Mouse (Mus musculus) gastrocnemius, postnatal 36 days (tissue): ENCODE measurements at regions not wholly inside any gene's neighbourhood (a gene's known extent, or its start where the extent isn't known, plus 50 kb on each side); places are given as distances from the start of the nearest gene placed in this dataset.

Experiments used
- DNase-seq, 2 experiments: peaks; one replicate each; pipeline ENCODE4 v3.0.0; 2022
- intact Hi-C: fragments of 180-260 bp; cut with DNase I; formaldehyde crosslinking; loops from one replicate; pipeline ENCODE4 v1.15.1; 2025

DNA sequence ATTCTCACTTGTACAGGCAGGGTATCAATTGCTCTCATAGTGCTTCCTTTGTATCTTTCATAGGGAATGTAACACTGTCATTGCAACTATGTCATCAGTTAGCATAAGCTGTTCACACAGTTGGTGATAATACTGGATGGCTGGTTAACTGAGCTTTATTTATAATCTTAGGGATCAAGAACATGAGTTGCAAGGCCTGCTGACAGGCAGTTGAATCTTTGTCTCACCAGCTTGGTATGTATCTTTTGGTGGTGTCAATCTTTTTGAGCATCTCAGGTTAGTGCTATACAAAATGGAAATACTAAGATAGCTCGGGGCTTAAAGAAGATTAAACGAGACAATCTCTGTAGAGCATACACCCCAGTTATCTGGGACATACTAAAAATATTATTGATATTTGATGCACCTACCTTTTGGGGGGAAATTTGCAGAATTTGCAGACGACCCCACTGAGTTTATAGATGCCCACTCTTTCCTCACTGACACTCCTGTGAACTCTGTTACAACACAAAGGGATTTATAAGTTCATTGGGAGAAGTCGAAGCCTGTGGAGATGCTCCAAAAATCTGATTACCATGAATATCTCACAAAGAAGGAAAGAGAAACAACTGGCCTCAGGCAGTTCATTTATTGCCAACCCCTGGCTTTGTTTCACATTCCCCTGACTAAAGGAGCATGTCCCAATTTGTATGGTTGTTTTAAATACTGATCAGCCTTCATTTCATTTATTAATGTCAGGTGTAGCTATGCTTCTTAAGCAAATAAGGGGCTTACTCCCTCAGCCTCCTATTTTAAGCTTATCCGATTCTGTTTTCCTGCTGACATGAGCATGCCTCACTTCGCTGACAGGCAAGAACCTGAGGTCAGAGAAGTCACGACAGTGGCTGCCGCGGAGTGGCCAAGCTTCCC lies 193.5 kb downstream of the Fndc1 start:
- peak in 1 of 2 experiments; percentile 23 for DNase-seq
- intact Hi-C loops, result no loop called here

DNA sequence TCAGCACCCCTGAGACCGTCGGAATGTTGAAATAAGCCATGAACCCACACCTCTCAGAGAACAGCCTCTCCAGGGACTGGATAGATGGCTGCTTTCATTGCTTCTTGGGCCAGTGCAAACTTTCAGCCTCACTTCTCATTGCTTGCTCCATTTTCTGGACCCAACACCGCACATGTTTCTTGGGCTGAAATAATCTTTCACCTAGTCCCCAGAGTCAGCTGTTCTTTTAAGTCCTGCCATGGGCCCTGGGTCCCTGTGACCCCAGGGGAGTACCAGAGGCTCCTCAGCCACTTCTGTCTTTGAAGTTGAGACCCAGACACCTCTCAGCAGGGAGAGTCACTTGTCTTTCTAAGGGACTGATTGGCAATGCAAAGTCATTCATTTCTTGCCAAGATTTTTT lies 201.4 kb downstream of the Fndc1 start:
- intact Hi-C loops, result no loop called here
- DNase-seq, result peak; percentile 40 to 57

- intact Hi-C loops, result no loop called here
- no peak for DNase-seq
Observed at GRCm38 (mm10) chr17:7623392-7623791, 203.7 kb downstream of the Fndc1 start.

GRCm38 (mm10) chr17:7621262-7621661 lies 205.8 kb downstream of the Fndc1 start:
- intact Hi-C loops, result no loop called here

DNA sequence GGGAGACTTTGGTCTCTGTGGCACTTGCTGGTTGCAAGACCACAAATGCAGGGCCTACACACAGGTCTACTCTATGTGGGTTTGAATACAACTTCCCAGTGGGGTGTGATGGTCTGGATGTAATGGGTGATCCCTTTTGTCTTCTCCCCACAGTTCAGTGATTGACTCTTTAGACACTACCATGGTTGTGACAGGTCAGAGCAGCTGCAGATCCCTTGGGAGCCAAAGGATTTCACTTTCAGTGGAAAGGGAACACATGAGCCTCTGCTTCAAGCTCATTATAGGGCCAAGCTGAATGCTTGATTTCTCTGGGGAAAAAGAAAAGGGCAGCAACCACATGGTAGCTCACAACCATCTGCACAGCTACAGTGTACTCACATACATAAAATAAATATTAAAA lies 206.9 kb downstream of the Fndc1 start:
- DNase-seq, result no peak
- intact Hi-C loops, result no loop called here

More at GRCm38 (mm10) chr17:7621262-7621661, 205.8 kb downstream of the Fndc1 start:
- peak; percentile 26 to 30 for DNase-seq

- intact Hi-C loops, result no loop called here
Observed at GRCm38 (mm10) chr17:7619641-7620040, 207.5 kb downstream of the Fndc1 start.

DNA sequence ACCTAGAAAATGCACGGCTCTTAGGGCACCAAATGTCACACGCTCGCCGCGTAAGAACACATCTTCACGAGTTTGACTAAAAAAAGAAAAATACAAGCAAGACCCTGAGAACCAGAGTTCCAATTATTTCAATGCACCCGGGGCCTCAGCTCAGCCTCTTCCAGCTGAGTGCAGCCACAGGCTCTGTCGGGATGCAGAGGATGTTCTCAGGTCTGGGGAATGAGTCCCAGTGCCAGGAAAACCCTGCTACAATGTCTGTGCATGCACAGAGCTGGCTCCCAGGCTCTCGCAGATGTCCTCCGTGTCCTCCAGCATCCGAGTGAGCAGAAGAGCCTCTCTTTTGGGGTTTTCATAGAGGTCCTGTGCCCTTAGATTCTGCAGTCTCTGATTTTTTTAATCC lies 219.1 kb downstream of the Fndc1 start:
- peak in 1 of 2 experiments; percentile 23 for DNase-seq
- intact Hi-C loops, result loop anchor here (5.0 kb wide), 1 partner anchor 199 kb away; no protein-coding TSS in a partner anchor

More at GRCm38 (mm10) chr17:7619641-7620040, 207.5 kb downstream of the Fndc1 start:
- peak in 1 of 2 experiments; percentile 54 for DNase-seq

DNA sequence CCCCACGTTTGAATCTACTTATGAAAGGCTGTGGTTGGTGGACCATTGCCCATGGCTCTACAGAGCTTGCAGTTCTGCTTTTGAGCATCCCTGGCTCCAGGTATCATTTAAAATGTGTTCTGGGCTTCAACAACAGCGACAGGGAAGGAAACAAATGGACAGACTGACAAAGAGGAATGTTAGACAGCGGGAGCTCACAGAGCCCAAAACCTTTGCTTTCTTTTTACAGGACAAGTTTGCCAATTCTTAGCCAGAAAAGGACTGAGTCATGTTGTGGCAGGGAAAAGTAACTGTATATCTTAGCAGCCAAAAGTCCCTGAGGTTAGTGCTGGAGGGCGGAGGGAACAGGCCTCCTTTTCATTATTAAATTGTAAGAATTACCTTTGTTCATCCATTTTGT lies 219.7 kb downstream of the Fndc1 start:
- DNase-seq, result no peak
- intact Hi-C loops, result loop anchor here (5.0 kb wide), 1 partner anchor 200 kb away; no protein-coding TSS in a partner anchor

GRCm38 (mm10) chr17:7604813-7605504 lies 219.7 kb upstream of the Unc93a2 start:
- no peak for DNase-seq
- intact Hi-C loops, result loop anchor here (5.0 kb wide), 1 partner anchor 202 kb away; no protein-coding TSS in a partner anchor

DNA sequence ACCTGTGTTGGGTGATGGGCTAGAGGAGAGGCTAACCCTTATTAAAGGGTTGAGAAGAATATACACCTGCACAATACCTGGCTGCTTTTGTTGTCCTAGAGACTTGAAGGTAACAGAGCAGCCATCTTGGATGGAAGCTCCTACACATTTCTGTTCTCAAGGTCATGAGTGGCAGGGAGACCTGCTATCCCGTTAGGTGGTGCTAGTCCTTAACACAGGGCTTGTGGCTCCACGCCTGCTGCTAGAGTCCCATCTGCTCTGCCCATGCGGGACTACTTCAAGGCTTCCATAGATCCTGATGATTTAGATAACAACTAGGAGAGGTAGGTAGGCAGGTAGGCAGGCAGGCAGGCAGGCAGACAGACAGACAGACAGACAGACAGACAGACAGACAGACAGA lies 218.8 kb upstream of the Unc93a2 start:
- intact Hi-C loops, result no loop called here

DNA sequence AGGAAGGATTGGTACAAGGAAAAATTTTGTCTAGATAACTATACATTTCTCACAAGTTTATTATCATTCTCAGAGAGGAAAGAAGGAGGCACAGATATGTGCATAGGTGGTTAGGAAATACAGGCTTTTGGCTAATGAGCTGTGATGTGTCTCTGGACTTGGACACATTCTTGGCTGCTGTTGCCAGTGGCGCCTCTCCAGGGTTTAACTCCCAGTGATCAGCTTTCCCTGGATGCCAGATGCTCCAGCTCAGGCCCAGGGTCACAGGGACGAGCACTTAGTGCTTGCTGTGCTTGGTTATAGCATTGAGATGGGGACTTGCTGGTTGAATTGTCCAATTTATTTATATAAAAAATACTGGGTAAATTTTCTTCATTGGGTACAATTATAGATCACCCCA lies 215.3 kb upstream of the Unc93a2 start:
- peak; percentile 70 to 73 for DNase-seq
- intact Hi-C loops, result no loop called here

More for the DNA sequence above, 218.8 kb upstream of the Unc93a2 start:
- DNase-seq, result no peak

DNA sequence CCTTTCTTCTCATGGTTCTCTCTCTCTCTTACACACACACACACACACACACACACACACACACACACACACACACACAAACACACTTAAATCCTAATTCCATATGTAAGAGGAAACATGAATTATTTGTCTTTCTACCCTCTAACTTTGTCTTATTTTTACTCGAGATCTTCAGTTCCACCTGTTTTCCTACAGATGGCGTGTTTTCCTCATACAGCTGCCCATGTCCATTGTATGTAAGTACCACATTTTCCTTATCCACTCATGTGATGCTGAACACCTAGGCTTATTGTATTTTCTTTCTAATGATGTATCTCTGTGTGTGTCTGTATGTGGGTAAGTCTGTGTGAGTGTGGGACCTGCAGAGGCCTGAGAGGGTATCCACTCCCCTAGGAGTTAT lies 212.2 kb upstream of the Unc93a2 start:
- intact Hi-C loops, result no loop called here
- no peak for DNase-seq

- intact Hi-C loops, result loop anchor here (2.0 kb wide), 1 partner anchor 226 kb away; no protein-coding TSS in a partner anchor
Observed at GRCm38 (mm10) chr17:7594801-7595200, 209.5 kb upstream of the Unc93a2 start.

DNA sequence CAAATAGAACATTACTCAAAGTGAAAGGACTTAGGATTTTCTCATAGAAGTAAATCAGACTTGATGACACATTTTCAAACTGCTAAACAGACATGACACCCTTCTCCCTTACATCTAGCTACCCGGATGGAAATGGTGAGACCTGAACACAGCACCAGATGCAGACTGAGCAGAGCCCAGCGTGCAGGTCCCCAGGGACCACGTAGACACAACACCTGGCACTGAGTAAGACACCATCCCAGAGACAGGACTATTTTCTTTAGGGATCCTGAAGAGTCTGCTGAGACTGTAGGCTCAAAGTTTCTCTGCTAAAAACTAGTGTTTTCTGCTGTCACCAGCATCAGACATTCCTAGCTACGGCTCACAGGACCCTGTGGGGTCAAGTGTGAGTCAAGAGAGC lies 207.2 kb upstream of the Unc93a2 start:
- intact Hi-C loops, result no loop called here
- DNase-seq, result no peak

More at GRCm38 (mm10) chr17:7594801-7595200, 209.5 kb upstream of the Unc93a2 start:
- DNase-seq, result no peak

- intact Hi-C loops, result no loop called here
- no peak for DNase-seq
Observed at GRCm38 (mm10) chr17:7582866-7583398, 197.7 kb upstream of the Unc93a2 start.

DNA sequence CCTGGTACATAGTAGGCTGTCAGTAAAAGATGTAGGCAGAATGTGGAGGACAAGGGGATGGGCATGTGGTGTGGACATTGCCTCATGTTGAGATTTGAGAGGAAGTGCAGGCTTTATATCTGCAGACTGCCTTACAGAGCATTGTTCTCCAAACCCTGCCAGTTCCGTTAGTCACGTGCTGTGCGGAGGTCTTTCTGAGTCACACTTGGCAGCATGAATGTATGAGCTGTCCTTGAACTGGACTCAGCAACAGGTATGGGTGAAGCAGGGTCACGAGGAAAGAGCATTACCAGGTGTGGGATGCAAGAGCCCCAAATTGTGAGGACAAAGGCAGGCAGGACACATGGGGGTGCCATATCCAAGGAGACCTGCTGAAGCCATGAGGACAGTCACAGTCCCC lies 193.8 kb upstream of the Unc93a2 start:
- no peak for DNase-seq
- intact Hi-C loops, result no loop called here

- no peak for DNase-seq
- intact Hi-C loops, result no loop called here
Observed at GRCm38 (mm10) chr17:7578003-7578402, 192.7 kb upstream of the Unc93a2 start.

- intact Hi-C loops, result no loop called here
- peak; percentile 70 to 87 for DNase-seq
Observed at GRCm38 (mm10) chr17:7577227-7577626, 192.0 kb upstream of the Unc93a2 start.

DNA sequence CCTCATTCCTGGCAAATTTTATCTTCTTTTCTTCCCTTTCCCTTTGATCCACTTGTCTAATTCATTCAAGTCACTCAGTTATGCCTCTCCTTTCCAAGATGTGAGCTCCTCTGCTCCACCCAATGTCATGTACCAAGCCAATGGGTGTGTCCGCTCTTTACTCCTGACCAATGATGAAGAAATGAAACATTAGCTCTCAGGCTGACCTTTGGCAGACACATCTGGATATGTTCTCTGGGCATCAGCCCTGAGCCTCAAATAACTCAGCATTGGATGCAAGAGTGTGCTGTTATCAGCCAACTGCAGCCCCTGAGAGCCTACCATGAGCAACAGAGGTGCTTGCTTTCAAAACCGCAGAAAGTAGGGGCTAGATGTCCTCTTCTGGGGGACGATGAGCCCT lies 186.2 kb upstream of the Unc93a2 start:
- intact Hi-C loops, result no loop called here
- DNase-seq, result peak; percentile 37 to 46

DNA sequence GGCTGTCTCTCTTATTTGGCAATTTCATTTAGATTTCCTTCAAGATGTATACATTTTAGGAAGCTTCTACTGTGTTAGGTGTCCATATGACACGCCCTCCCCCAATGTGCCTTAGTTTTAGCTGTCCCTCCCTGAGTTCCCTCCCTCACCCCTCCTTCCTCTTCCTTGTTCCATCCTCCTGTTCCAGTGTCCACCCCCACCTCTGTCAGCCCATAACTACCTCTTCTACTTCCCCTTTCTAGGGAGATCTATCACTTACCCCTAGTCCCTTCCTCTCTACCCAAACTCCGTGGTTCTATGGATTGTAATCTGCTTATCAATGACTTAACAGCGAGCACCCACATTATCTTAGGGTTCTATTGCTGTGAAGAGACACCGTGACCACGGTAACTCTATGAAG lies 183.2 kb upstream of the Unc93a2 start:
- intact Hi-C loops, result no loop called here
- no peak for DNase-seq

- no peak for DNase-seq
- intact Hi-C loops, result no loop called here
Observed at GRCm38 (mm10) chr17:7565771-7566170, 180.5 kb upstream of the Unc93a2 start.
